Mouse (Mus musculus) limb, embryonic 11.5 days (tissue): ENCODE results near the gene Ace. TPM values are rescaled to one million over a fixed set of nuclear protein-coding genes. Genes with fewer than 3 reads are reported as not detected.

Experiments used
- ATAC-seq: fragments of 200-750 bp; cut with Nextera tagmentation; 2 replicates; pipeline ENCODE4 v1.8.0; 2017; ENCODE audit warnings: low read depth; ENCODE audit not compliant: insufficient number of reproducible peaks, low FRiP score, low TSS enrichment
- DNase-seq: peaks from one replicate; pipeline ENCODE4 v3.0.0-alpha.2; 2015; ENCODE audit warnings: low spot score
- H3K27ac ChIP-seq: fragments of 300-500 bp; sonication (generic); replicated peaks from 2 replicates; pipeline ENCODE4 v1.5.1; 2014; ENCODE audit warnings: low read depth, mild to moderate bottlenecking, low read length
- H3K27me3 ChIP-seq: fragments of 300-500 bp; sonication (generic); 2 replicates; pipeline ENCODE4 v1.6.1; 2014; ENCODE audit warnings: mild to moderate bottlenecking, low read length, mixed read lengths; ENCODE audit not compliant: control insufficient read depth, insufficient read depth
- H3K36me3 ChIP-seq: fragments of 300-500 bp; sonication (generic); 2 replicates; pipeline ENCODE4 v1.6.1; 2014; ENCODE audit warnings: mild to moderate bottlenecking, low read length, moderate library complexity, mixed read lengths; ENCODE audit not compliant: control insufficient read depth, insufficient read depth
- H3K4me1 ChIP-seq: fragments of 300-500 bp; sonication (generic); 2 replicates; pipeline ENCODE4 v1.6.1; 2014; ENCODE audit warnings: low read length, mixed read lengths; ENCODE audit not compliant: control insufficient read depth, insufficient read depth
- H3K4me2 ChIP-seq: fragments of 300-500 bp; sonication (generic); 2 replicates; pipeline ENCODE4 v1.6.1; 2014; ENCODE audit warnings: low read depth, mild to moderate bottlenecking, moderate library complexity; ENCODE audit not compliant: severe bottlenecking
- H3K4me3 ChIP-seq: fragments of 300-500 bp; sonication (generic); 2 replicates; pipeline ENCODE4 v1.5.1; 2014; ENCODE audit warnings: low read depth, low read length
- H3K9ac ChIP-seq: fragments of 300-500 bp; sonication (generic); 2 replicates; pipeline ENCODE4 v1.6.1; 2014; ENCODE audit warnings: mild to moderate bottlenecking, low read length
- H3K9me3 ChIP-seq: fragments of 300-500 bp; sonication (generic); 2 replicates; pipeline ENCODE4 v1.6.1; 2016; ENCODE audit warnings: low read length; ENCODE audit not compliant: control insufficient read depth
- WGBS: fragments of 180-500 bp; shearing (Covaris S2); extraction: QIAGEN DNeasy Blood & Tissue Kit; methylation state at CpG from one replicate; pipeline ENCODE4 v1.1.7; 2014; 5-methylcytosine and 5-hydroxymethylcytosine counted together
- polyA plus RNA-seq: library from polyadenylated mRNA; unstranded; fragments of >200 nt; fragmentation: Nextera tagmentation; extraction: Ambion mirVana; gene quantifications from 2 replicates; pipeline ENCODE4 v1.2.1, GENCODE M21; 2014

Ace gene
- polyA plus RNA-seq, 1 experiment from 2014 or later = 0.15 TPM

DNA sequence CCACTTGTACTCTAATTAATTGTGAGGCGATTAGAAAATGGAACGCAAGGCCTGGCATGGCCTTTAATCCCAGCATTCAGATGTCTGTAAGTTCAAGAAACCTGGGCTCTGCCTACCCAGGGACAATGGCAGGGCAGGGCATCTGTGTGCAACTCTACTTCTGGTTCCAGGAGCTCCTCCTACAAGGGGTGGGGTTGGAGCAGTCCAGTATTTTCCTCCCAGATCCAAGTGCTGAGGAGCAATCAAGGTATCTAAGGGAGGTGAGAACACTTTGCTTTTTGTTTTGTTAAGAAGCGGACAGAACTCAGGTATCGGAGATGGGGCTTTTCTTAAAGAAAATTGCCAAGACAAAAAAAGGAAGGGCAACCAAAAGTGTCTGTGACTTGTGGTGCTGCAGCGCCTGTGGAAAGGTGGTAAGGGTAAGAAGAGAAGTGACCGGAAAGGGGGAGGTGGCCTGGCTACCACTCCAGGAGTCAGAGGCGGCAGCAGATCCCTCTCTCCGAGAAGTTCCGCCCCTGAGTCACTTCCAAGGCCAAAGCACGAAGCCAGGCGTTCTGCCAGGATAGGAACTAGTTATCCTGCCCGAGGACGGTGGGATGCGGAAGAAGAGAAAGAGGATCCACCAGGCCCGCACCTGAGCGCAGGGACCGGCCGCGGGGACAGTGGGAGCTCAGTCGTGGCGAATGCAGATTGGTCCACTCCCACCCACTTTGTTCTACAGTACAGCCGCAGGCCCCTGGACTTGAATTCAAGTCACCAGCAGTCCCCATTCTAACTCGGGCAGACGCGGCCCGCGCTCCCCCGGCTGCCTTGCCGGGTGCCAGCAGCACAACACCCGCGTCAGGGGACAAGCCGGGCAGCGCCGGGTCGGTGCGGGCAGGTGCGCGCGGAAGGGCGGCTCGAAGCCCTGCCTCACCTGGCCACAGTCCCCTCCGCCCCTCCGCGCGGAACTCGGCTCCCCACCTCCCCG is 24.3 kb upstream of the Ace start:
- ATAC-seq = 0 out of 2 replicates have a peak, but pooled peaks have one; percentile 5
- H3K27me3 ChIP-seq = 0 out of 2 replicates have a peak, but pooled peaks cover 3% of the 10 kb centered on the region
- no peaks in the 10 kb centered on the region for H3K9me3 ChIP-seq
- peak overlapping the region; percentile 86 for H3K4me2 ChIP-seq
- H3K4me3 ChIP-seq = peak overlapping the region; percentile 62
- DNase-seq = peak; percentile 53
- H3K36me3 ChIP-seq = no peaks in the 10 kb centered on the region
- H3K9ac ChIP-seq = peak overlapping the region; percentile 28
- 0 out of 2 replicates have a peak, but pooled peaks cover 5% of the 10 kb centered on the region for H3K4me1 ChIP-seq
- no peak overlapping the region for H3K27ac ChIP-seq
- 7% methylated on average over 47 of the region's 47 CpGs for WGBS

DNA sequence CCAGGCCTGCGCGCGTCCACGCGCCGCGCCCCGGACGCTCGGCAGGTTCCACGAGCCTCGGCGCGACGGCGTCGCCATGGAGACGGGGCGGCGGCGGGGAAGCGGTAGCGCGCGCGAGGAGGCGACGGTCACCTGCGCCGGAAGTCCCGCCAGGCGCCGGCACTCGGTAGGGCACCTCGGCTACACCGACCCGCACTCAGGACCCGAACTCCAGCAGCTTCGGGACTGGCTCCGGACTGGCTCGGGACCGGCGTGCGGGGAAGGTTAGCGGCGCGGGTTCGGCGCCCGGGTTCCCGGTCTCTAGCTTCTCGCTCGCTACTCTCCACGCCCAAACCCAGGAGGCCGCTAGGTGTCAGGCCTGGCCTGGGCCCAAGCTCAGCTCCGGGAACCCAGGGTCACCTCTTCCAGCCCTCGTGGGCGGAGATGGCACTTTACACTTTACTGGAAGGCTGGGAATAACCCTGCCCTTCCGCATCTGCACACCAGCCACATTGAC is 23.6 kb upstream of the Ace start:
- H3K4me2 ChIP-seq = peak overlapping the region; percentile 86
- peak; percentile 76 for DNase-seq
- 0 out of 2 replicates have a peak, but pooled peaks have one; percentile 40 for ATAC-seq
- 0 out of 2 replicates have a peak, but pooled peaks cover 3% of the 10 kb centered on the region for H3K27me3 ChIP-seq
- peak overlapping the region; percentile 62 for H3K4me3 ChIP-seq
- H3K4me1 ChIP-seq = 0 out of 2 replicates have a peak, but pooled peaks cover 5% of the 10 kb centered on the region
- under 1% methylated on average over 48 of the region's 59 CpGs for WGBS
- no peaks in the 10 kb centered on the region for H3K9me3 ChIP-seq
- H3K36me3 ChIP-seq = no peaks in the 10 kb centered on the region
- peak overlapping the region; percentile 28 for H3K9ac ChIP-seq
- no peak overlapping the region for H3K27ac ChIP-seq

DNA sequence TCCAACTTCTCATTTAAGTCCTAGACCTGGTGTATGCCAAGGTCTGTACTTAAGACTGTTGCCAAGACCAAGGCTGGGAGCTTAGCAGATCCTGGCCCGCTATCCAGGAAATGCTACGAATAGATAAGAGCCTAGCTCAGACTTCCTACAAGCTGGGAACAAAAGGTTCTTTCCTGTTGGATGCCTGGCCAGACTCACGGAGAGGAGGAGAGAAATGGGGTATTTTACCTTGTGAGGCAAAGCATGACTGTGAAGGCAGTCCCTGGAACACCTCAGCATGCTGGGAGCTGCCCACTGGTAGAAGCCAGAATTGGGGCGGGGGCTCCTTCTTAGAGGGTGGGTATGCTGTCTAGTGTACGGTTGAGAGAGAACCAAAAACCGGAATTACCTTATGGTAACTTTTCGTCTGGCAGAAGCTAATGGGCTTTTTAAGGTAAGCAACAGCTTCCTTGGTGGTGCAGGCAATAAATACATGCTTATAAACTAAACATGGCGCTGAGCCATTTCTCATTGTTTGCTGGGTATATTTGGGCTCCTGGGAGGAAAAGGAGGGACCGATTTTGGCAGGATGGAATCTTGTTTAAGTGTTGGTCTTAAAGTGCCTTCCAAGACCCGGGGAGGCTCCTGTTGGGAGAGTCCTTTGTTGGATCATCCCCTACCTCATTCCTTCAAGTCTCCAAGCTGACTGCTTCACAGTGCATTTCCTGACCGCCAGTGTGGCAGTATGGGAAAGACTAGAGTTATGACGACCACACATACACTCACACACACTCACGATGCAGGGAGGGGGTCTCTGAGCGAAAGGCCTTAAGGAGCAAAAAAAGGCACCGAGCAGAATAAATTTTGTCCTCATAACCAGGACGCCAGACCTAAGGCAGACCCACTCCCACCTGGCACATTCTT is 22.7 kb upstream of the Ace start:
- Histone ChIP-seq H3K4me1 (0 out of 2 replicates have a peak, but pooled peaks cover 5% of the 10 kb centered on the region), H3K27ac (no peak overlapping the region), H3K4me3 (no peak overlapping the region), H3K27me3 (0 out of 2 replicates have a peak, but pooled peaks cover 3% of the 10 kb centered on the region), H3K36me3 (no peaks in the 10 kb centered on the region), H3K9me3 (no peaks in the 10 kb centered on the region), H3K4me2 (peak overlapping the region; percentile 86; the same call in 1 of the 2 replicates), H3K9ac (no peak overlapping the region)
- no peak for ATAC-seq
- WGBS = 83% methylated on average over 16 of the region's 16 CpGs
- no peak for DNase-seq

- no peak overlapping the region for H3K4me2 ChIP-seq
- no peak overlapping the region for H3K9ac ChIP-seq
- no peak overlapping the region for H3K4me3 ChIP-seq
- 43% methylated on average over 11 of the region's 11 CpGs for WGBS
- no peaks in the 10 kb centered on the region for H3K36me3 ChIP-seq
- H3K27me3 ChIP-seq = 0 out of 2 replicates have a peak, but pooled peaks cover 3% of the 10 kb centered on the region
- 0 out of 2 replicates have a peak, but pooled peaks cover 5% of the 10 kb centered on the region for H3K4me1 ChIP-seq
- H3K9me3 ChIP-seq = no peaks in the 10 kb centered on the region
- no peak for ATAC-seq
- no peak for DNase-seq
- no peak overlapping the region for H3K27ac ChIP-seq
These were observed 21.0 kb upstream of the Ace start for GRCm38 (mm10) chr11:105946694-105947154.

DNA sequence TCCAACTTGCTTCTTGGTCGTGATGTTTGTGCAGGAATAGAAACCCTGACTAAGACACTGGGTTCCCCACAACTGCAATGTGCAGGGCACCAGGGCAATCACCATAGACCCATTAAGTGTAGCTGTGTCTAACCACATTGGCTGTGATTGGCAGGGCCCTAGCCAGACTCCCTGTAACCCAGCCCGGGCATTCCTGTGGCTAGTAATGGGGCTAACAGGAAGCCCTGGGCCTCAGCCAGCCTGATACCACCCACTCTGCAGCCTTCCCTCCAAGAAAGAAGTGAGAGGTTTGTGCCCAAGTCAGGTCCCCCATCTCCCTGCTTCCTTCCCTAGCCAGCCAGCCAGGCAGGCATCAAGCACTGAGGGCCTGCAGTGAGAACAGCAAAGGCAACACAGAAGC is 19.5 kb upstream of the Ace start:
- Histone ChIP-seq H3K9me3 (no peaks in the 10 kb centered on the region), H3K27me3 (0 out of 2 replicates have a peak, but pooled peaks cover 3% of the 10 kb centered on the region), H3K4me3 (no peak overlapping the region), H3K27ac (no peak overlapping the region), H3K9ac (no peak overlapping the region), H3K4me1 (0 out of 2 replicates have a peak, but pooled peaks cover 5% of the 10 kb centered on the region), H3K4me2 (no peak overlapping the region), H3K36me3 (no peaks in the 10 kb centered on the region)
- no peak for DNase-seq
- no peak for ATAC-seq
- WGBS = 74% methylated on average over 2 of the region's 2 CpGs

- WGBS = 74% methylated on average over 4 of the region's 4 CpGs
- DNase-seq (no peak), ATAC-seq (no peak)
- Histone ChIP-seq H3K27ac (no peak overlapping the region), H3K9me3 (no peaks in the 10 kb centered on the region), H3K4me3 (no peak overlapping the region), H3K9ac (no peak overlapping the region), H3K36me3 (no peaks in the 10 kb centered on the region), H3K4me2 (no peak overlapping the region), H3K27me3 (no peaks in the 10 kb centered on the region), H3K4me1 (no peaks in the 10 kb centered on the region)
These were observed 17.2 kb upstream of the Ace start for GRCm38 (mm10) chr11:105950519-105950918.

DNA sequence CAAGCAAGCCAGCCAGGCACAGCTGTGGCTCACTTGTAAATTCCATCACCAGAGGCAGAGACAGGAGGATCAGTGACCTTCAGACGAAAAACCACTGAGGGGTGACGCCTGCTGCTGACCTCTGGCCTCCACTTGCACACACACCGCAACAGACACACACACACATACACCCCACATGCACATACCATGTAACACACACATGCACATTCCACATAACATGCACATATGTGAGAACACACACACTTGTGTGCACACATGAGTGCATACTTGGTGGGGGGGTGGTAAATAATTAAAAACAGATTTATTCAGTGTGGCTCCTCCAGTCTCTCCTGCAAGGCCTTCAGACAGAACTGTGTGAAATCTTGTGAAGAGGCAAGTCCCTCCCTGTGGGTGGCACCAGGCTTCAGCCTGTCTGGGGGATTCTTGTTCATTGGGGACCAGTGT is 16.1 kb upstream of the Ace start:
- Histone ChIP-seq H3K27ac (no peak overlapping the region), H3K9ac (no peak overlapping the region), H3K4me2 (no peak overlapping the region), H3K4me3 (no peak overlapping the region), H3K9me3 (no peaks in the 10 kb centered on the region), H3K27me3 (no peaks in the 10 kb centered on the region), H3K4me1 (no peaks in the 10 kb centered on the region), H3K36me3 (no peaks in the 10 kb centered on the region)
- 26% methylated on average over 3 of the region's 3 CpGs for WGBS
- no peak for ATAC-seq
- no peak for DNase-seq
